Mouse (Mus musculus): ENCODE data around the gene Gm10283.
"Not testable (repeated sequence)": the region's sequence is repeated elsewhere in the genome, so short reads cannot be mapped to it uniquely, and the experiment has no call there.

Gm10283 gene

DNA sequence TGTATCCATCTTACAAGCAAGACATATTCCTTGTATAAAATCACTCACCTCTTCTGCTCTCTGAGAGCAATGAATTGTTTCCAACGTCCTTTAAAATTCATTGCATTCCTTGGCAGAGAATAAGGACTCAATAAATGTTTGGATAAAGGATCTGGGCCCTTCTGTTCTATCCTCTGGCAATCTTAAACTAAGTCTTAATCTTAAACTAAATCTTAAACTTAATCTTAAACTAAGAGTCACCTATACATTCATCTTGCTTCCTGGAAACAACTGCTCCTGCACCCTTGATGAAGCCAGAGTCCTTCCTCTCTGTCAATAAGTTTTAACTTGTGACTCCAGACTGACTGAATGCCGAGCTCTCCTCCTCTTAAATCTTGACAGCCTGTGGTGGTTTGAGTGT lies at the start of gene Gm10283:
TSS of gene Gm10283 (minus strand) at position 101 of the 400 bp plus-strand sequence.
- no peak for DNase-seq

DNA sequence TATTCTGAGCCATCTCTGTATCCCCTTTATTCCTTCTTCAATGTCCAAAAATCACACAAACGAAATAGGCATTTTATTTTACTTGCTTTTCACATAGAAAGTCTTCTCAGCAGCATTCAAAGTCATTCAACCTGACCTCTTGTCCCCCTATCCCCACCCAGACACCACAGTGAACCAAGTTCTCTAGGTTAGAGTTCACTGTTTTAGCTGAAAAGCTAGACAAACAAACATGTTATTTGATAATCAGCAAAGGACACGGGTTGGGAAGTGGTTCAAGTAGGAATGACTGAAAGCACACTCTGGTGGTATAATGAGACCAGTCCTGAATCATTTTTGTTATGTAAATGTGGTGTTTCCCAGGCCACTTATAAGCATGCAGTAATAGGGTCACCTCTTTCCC lies 31.9 kb upstream of the Gm10283 start:
- no peak for DNase-seq

DNA sequence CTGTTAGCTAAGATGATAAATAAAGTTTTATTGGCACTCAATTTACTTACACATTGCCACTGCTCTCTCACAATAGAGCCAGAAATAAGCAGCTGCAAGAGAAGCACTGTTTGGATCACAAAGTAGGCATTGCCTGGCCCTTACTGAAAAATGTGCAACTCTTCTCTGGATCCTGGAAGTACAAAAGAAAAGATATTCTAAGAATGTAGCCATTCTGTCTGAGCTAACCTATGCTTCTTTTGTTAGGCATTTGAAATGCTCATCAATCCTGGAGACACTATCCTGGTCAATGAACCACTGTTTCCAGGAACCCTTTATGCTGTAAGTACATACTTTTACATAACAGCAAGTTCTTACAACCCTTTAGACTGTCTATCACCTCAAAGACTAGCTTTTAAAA lies 15.3 kb upstream of the Gm10283 start:
- DNase-seq, result no peak

DNA sequence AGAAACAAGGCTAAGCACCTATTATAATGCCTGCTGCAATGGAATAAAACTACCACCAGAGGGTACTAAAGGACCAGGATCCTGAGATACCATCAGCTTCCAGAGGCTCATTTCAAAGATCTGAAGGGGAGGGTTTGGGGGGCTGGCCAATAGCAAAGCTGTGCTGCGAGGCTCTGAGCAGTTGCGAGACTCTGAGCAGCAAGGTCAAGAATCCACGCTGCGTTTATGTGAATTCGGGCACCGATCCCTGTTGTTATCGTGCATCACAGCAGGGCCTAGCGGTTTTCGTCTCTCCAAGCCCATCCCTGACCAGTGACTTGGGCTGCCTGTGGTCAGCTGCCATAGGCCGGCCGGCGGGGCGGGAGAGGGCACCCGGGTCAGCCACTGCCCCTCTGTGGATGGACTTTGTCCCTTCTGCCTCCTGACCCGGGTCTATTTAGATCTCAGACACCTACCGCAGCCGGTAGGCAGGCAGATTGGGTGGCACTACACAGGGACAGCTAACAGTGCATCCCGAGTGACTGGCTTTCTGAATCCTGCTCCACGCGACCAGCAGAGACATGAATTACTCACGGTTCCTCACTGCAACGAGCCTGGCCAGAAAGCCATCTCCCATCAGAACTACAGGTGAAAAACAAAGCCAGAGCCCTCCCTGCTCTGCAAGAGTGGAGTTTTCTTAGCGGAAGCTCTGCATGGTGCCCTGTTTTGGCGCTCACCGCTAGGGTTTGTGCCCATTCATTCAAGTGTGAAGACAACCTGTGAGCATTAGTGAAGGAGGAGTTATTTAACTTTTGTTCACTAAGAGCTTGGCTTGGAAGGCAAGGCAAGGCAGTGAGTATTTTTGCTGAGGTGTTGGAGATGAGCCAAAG lies 2.9 kb upstream of the Gm10283 start, which contains the start of gene Aadat:
TSS of gene Aadat (plus strand) at position 280 of the 869 bp plus-strand sequence.
- peak; percentile 75 to 80 for DNase-seq

DNA sequence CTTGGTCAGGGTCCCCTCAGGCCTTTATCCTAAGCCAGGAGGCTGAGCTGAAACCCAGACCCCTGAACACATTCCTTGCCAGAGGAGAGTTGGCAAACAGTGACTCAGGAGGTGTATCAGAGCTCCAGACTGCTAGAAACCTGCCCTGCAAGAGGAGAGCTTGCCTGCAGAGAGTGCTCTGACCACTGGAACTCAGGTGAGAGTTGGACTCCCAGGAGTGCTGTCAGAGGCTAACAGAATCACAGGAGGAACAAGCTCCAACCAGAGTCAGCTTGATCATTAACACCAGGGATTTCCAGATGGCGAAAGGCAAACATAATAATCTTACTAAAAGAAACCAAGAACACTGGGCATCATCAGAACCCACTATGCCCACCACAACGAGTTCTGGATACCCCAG lies 8.0 kb downstream of the Gm10283 start:
- DNase-seq, result not testable (repeated sequence)

DNA sequence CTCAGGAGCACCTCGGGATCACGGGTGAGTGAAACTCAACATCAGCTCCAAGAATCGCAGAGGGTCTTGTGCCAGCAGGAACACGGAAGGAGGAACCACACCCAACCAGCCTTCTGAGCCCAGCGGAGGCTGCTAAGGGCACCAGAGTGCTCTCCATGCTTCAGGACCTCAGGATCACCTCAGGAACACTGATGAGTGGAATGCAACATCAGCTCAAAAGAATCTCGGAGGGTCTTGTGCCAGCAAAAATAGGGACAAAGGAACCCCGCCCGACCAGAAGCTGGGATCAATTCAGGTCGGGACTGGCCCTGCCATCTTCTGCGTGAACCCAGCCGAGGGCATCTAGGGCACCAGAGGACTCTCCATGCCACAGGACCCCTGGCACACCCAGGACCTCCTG lies 8.4 kb downstream of the Gm10283 start:
- no peak for DNase-seq

DNA sequence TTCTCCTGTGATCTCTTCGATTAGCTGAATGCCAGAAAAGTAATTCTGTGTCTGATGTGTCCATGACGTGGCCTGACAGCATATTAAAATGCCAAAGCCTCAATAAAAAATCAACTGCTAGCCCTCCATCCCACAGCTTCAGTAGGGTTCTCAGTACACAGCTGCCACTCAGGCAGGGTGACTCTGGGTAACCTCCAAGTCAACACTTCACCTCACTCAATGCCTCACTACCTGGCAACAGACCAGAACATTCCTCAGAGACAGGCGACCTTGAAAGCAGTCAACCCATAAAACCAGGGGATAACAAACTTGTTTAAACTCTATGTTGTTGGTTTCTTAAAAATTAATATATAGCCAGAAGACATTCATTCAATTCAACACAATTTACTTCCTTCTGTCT lies 10.5 kb downstream of the Gm10283 start:
- DNase-seq, result no peak

DNA sequence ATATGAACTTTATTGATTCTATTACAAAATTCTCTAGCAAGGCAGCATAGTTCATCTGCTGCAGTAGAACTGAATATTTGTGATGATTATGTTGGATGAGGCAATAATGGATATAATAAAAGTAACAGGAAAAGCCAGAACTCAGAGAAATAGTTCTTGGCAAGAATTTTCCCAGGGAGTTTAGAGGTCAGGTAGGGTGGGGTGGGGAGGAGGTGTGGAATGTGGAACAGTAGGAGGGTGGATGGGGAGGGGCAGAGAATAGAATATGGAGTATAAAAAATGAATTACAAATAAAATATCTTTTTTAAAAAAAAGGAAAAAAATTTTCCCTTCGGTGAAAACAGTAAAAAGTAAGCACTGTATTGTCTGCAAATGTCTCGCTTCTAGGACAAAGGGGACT lies 11.1 kb downstream of the Gm10283 start:
- DNase-seq, result no peak

DNA sequence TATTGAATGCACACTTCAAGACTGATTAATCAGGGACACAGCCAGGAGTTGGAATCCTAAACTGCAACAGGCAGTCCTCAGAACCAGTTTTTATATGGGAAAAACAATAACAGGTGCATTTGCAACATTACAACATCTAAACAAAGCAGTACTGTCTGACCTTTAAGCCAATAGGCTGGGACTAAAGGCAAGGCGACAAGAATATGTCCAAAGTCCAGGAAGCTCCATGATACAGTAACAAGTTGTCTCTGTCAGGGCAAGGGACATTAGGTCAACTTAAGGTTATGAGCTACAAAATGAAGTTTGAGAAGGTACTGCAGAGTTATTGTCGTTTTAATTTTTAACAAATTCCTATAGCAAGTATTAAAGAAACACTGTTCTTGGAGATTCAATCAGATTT lies 12.9 kb downstream of the Gm10283 start:
- DNase-seq, result no peak

DNA sequence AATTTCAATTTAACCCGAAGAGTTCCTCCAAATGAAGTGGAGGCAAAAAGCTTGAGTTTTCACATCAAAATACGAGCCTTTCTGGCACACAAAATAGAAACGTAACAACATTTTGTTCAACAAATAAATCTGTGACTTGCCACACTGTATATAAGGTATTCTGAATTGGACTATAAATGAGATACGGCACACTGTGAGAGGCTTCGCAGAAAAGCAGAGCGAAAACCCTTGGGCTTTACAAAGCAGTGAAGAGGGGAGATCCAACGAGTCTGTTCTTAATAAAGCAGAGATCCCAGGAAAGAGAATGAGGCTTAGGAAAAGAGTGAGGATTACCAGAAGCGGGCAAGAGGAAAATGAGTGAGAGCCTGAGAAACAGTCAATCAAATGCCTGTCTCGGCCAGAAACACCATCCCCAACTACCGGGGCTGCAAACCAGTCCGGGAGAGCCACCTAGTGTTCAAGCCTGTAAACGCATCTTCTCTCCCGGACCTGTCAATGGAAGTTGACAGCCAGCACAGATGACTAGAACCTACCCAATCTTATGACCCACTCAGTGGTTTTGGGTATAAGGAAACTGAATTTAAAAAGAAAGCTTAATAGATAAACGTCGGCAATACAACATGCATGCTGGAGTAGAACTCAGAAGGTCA lies 36.2 kb downstream of the Gm10283 start:
- DNase-seq, result peak; percentile 65 to 84

DNA sequence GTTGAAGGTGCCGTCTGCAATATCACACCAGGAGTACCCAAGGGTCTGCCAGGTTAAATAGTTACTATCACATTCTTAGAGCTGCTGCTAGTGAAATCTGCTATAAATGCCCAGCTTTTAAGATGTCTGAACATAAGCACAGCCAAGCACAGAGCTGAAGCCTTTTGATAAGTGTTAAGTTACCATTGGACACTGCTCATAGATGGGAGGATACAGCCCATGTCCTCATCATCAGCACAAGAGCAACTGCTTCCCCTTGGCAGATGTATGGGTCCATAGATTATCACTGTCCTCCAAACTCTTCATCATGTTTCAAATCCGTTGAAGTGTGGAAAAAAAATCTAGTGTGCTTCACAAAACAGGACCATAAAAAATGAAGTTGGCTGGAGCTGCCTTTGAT lies 53.7 kb downstream of the Gm10283 start:
- no peak for DNase-seq

DNA sequence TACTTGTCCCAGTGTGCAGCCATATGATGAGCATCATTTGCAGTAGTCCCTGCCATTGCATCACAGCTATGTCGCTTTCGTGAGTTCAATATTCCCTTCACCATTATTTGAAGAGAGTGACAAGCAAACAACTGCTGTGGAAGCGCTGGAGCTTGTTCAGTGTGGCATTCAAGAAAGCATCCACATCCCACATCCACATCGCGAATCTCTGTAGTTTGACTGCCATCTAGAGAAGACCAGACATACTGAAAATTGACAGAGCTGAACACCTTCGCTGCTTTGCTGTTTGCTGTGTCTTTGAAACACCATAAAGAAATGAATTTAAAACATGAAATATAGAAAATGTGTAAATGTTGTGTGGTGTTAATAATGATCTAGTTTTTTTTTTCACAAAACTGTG lies 58.0 kb downstream of the Gm10283 start:
- DNase-seq, result no peak

DNA sequence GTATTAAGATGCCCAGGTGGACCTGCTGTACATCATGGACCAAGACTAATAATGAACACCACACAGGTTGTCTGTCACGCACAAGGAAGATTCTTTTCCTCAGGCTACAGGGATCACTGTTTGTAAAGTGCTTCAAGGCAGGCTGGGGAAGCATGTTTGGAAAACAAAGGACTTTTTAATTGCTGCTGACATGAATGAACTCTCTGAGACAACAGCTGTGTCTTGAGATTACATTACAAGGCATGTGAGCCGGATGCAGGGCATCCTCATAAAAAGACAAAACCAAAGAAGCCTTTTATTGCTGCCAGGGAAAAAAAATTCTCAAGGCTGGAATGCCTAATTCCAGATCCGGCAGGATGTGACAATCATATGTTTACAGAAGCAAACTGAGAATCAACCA lies 64.4 kb downstream of the Gm10283 start:
- no peak for DNase-seq

DNA sequence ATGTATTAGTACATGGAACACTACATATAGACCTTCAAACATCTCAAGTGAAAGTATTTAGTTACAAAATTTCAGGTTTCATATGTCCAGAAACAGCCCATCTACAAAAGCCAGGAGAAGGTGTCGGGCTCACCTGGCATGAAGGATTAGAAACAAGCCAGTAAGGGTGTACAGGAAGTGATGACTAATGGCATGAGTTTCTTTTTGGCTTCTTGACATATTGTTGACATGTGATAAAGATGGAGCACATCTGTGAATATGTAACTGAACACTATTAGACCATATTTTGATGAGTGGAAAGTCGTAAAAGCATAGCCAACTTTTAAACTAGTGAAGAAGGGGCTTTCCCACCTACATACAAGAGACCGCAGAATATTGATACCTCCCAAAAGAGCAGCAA lies 66.1 kb downstream of the Gm10283 start:
- no peak for DNase-seq

DNA sequence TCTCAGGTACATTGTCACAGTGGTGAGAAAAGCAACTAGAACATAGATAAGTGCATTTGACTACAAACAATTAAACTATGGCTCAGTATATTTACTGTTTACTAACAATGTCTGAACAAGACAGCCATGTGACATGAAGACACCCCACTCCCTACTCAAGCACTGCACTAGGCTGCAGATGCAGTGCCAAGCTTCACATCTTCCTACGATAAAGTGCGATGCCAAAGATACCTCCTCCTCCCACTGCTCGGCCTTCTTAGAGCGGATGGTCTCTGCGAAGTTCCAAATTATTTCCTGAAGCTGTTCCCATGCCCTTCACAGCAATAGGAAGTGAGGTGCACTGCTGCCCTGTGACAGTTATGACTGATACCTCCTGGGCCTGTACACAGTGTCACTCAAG lies 70.3 kb downstream of the Gm10283 start:
- DNase-seq, result no peak

DNA sequence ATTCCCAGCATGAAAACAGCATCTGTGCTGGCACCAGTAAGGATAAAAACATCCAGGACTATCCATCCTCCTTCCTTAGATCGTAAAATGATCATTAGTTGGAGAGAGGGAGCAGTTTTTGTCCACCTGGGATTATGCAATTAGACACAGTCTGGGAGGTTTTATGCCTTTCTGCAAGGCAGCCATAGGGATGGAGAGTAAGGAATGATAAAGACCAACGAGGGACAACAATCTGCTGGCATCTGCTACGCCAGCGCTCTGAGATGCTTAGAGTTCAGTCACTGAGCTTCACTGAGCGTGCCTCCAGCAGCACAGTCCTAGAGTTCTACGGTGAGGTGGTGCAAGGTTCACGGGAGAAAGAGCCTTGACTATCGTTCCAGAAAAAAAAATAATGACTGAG lies 96.6 kb downstream of the Gm10283 start:
- DNase-seq, result no peak

DNA sequence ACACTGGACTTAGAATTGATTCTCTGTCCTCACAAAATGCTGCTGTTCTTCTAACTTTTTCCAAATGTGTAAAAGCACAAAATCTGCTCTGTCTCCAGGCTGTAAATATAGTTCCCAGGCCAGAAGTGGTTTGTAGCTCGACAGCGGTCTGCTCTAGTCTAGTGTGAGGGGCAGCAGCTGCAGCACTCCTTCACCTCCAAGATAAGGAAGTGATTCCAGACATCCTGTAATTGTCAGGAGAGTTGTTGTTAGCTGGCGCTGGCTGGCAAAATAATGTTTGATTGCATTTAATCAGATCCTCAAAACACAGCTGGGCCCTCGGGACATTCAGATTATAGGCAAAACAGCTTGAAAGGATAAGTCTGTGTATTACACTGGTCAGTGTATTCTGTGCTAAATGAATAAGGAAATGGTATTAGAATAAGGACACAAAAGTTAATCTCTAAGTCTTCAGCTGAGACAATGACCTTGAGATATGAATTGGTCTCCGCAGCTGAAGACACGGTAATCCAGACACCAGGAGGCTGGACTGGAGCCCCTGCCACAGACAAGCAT lies 97.9 kb downstream of the Gm10283 start:
- DNase-seq, result no peak

DNA sequence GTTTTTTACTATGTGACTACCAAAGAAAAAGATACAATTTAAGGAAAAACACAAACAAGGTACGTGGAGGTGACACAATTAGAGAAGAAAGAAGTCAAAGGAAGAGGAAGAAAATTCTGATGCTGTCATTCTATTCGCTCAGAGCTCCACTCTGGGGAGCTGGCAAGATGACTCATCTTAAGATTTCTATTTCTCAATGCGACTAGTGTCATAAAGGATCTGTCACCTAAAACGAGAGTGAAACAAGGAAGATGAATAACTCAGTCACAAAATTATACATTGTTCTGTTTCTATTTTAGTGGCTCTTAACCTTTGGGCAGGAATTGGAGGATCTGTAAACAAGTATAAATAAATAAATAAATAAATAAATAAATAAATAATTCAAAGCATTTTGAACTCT lies 109.3 kb downstream of the Gm10283 start:
- DNase-seq, result no peak

DNA sequence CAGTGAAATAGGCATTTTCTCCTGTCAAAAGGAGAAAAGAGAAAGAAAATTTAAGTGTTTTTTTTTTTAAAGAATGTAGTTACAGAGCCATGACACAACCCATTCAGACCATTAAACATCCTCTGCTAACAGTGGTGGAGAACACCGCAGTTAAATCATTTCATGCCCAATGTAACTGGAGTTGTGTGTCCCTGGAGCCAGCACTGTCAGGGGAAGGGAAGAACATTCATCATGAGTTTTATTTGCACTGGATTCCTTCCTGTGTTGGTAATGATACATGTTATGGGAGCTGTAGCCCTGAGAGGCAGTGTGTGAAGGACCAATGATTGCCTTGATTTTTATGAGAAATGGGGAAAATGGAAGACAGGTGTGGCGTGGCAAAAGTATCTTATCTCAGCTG lies 116.4 kb downstream of the Gm10283 start:
- no peak for DNase-seq

Measured in cerebellum, postnatal 25 days (tissue).